Mouse (Mus musculus) forebrain, embryonic 16.5 days (tissue): ENCODE measurements around the gene Slc22a4. TPM values are rescaled to one million over a fixed set of nuclear protein-coding genes. Genes with fewer than 3 reads are reported as not detected.

ENCODE experiments used
- ATAC-seq: fragments of 200-750 bp; cut with Nextera tagmentation; 2 replicates; pipeline ENCODE4 v1.8.0; 2017; ENCODE audit warnings: mild to moderate bottlenecking, moderate library complexity
- H3K27ac ChIP-seq: fragments of 300-500 bp; sonication (generic); 2 replicates; pipeline ENCODE4 v1.5.1; 2014; ENCODE audit warnings: low read length, control low read depth
- H3K27me3 ChIP-seq: fragments of 300-500 bp; sonication (generic); replicated peaks from 2 replicates; pipeline ENCODE4 v1.6.1; 2014; ENCODE audit warnings: low read length; ENCODE audit not compliant: control insufficient read depth, insufficient read depth
- H3K36me3 ChIP-seq: fragments of 300-500 bp; sonication (generic); 2 replicates; pipeline ENCODE4 v1.6.1; 2014; ENCODE audit not compliant: control insufficient read depth, insufficient read depth
- H3K4me1 ChIP-seq: fragments of 300-500 bp; sonication (generic); replicated peaks from 2 replicates; pipeline ENCODE4 v1.6.1; 2014; ENCODE audit warnings: low read length; ENCODE audit not compliant: control insufficient read depth, insufficient read depth
- H3K4me2 ChIP-seq: fragments of 300-500 bp; sonication (generic); 2 replicates; pipeline ENCODE4 v1.6.1; 2014; ENCODE audit warnings: mild to moderate bottlenecking, low read length, control low read depth
- H3K4me3 ChIP-seq: fragments of 300-500 bp; sonication (generic); replicated peaks from 2 replicates; pipeline ENCODE4 v1.5.1; 2014; ENCODE audit warnings: mild to moderate bottlenecking, low read length, control low read depth
- H3K9ac ChIP-seq: fragments of 300-500 bp; sonication (generic); replicated peaks from 2 replicates; pipeline ENCODE4 v1.6.1; 2014; ENCODE audit warnings: low read depth, low read length, control low read depth
- H3K9me3 ChIP-seq: fragments of 300-500 bp; sonication (generic); 2 replicates; pipeline ENCODE4 v1.6.1; 2016; ENCODE audit warnings: low read length; ENCODE audit not compliant: control insufficient read depth
- WGBS: fragments of 180-500 bp; shearing (Covaris S2); extraction: QIAGEN DNeasy Blood & Tissue Kit; methylation state at CpG from one replicate; pipeline ENCODE4 v1.1.7; 2014; 5-methylcytosine and 5-hydroxymethylcytosine counted together
- polyA plus RNA-seq: library from polyadenylated mRNA; unstranded; fragments of >200 nt; fragmentation: Nextera tagmentation; extraction: Ambion mirVana; gene quantifications from 2 replicates; pipeline ENCODE4 v1.2.1, GENCODE M21; 2015

Slc22a4 gene
- polyA plus RNA-seq, 1 experiment from 2014 or later, result 2.2 TPM

- Histone ChIP-seq H3K4me3 (no peak overlapping the region), H3K27me3 (no peaks in the 10 kb centered on the region), H3K4me1 (peaks cover 44% of the 10 kb centered on the region), H3K27ac (peak overlapping the region; percentile 94), H3K36me3 (no peaks in the 10 kb centered on the region), H3K4me2 (no peak overlapping the region), H3K9me3 (no peaks in the 10 kb centered on the region), H3K9ac (peak overlapping the region; percentile 44)
- 3% methylated on average over 6 of the region's 6 CpGs for WGBS
- peak; percentile 83 for ATAC-seq
Observed at GRCm38 (mm10) chr11:54058643-54059042, 30.8 kb upstream of the Slc22a4 start.

DNA sequence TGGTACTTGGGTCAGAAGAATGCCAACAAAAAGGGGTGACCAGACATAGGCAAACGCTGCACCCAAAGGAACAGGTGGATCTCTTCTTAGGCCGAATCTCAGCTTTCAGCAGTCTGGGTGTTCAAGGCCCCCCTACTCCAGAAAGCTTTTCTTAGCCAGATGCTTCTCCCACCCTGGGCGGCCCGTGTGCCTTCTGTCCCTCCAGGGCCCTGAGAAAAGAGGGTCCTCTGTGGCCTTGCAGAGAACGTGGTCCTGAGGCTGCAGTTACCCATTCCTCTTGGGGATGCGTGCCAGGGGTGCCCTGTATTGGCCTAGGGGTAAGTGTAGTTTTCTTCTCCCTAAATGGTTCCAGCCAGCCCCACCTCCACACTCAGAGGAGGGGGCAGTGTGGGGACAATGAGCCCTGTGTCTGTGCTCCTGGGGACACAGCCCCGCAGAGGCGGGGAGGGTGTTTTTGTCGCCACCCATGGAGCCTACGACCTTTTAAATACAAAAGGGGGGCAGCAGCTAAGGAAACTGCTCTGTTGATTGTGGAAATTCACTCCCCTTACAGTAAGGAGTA, 30.2 kb upstream of the Slc22a4 start:
- H3K9me3 ChIP-seq, result no peaks in the 10 kb centered on the region
- H3K4me3 ChIP-seq, result no peak overlapping the region
- peak overlapping the region; percentile 44; the same call in 1 of the 2 replicates for H3K9ac ChIP-seq
- no peaks in the 10 kb centered on the region for H3K27me3 ChIP-seq
- H3K4me2 ChIP-seq, result no peak overlapping the region
- peaks cover 44% of the 10 kb centered on the region for H3K4me1 ChIP-seq
- peak overlapping the region; percentile 94 for H3K27ac ChIP-seq
- peak; percentile 68 for ATAC-seq
- no peaks in the 10 kb centered on the region for H3K36me3 ChIP-seq
- WGBS, result 19% methylated on average over 10 of the region's 10 CpGs

DNA sequence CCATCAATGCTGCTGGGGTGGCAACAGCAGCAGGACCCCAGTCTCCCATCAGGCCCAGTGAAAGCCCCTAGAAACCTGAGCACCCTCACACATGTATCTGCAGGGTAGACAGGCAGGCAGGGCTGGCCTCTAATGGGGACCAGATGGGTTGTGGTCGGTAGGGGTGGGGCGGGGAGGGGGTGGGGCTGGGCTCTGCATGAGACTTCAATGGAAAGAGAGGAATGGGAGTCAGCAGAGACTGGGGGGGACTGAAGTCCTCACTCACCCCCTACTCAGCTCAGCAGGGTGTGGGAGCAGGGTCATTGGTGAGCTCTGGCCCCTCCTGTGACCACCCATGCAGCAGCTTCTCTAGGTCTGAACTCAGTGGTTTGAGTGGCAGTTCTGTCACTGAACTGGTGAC, 29.5 kb upstream of the Slc22a4 start:
- ATAC-seq, result no peak
- Histone ChIP-seq H3K4me3 (no peak overlapping the region), H3K4me2 (no peak overlapping the region), H3K9me3 (no peaks in the 10 kb centered on the region), H3K36me3 (no peaks in the 10 kb centered on the region), H3K27me3 (no peaks in the 10 kb centered on the region), H3K9ac (no peak overlapping the region), H3K27ac (peak overlapping the region; percentile 94), H3K4me1 (peaks cover 38% of the 10 kb centered on the region)
- 42% methylated on average over 2 of the region's 2 CpGs for WGBS

DNA sequence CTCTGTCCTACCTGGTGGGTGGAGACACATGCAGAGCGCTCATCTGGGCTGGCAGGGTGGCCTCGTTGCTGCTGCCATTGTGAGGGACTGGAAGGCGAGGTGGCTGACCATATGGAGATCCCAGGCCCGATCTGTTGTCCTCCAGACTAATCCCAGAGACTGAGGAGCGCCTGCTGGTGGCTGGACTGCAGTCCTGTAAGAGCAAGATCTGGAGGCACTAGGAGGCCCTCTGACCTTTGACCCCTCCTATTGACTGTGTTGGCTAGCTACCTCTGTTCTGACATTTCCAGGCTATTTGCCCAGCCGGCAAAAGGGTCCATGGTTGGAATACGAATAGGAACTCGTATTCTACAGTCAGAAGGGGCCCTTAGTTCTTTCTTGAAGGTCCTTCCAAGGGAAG, 28.2 kb upstream of the Slc22a4 start:
- Histone ChIP-seq H3K9me3 (no peaks in the 10 kb centered on the region), H3K9ac (no peak overlapping the region), H3K27me3 (no peaks in the 10 kb centered on the region), H3K27ac (no peak overlapping the region), H3K4me2 (no peak overlapping the region), H3K4me3 (no peak overlapping the region), H3K36me3 (no peaks in the 10 kb centered on the region), H3K4me1 (peaks cover 30% of the 10 kb centered on the region)
- WGBS, result 35% methylated on average over 8 of the region's 8 CpGs
- no peak for ATAC-seq

DNA sequence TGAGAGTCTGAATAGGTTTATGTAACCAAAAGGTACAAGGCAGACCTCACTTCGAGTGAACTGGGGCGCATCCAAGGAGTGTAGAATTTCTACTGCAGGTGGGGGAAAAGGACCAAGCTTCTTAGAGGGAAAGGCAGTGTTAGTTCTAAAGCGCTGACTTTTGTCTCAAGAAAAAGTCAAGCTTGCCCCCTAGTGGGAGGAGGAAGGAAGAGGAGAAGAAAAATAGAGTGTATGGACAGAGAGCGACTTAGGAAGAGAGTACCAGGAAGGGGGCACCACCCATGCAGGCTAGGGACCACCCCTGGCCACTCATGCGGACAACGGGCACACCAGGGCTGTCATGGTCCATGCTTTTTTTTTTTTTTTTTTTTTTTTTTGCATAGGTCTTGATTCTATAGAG, 26.4 kb upstream of the Slc22a4 start:
- no peaks in the 10 kb centered on the region for H3K9me3 ChIP-seq
- ATAC-seq, result no peak
- no peak overlapping the region for H3K27ac ChIP-seq
- H3K4me3 ChIP-seq, result no peak overlapping the region
- H3K36me3 ChIP-seq, result no peaks in the 10 kb centered on the region
- WGBS, result 37% methylated on average over 6 of the region's 6 CpGs
- H3K4me2 ChIP-seq, result no peak overlapping the region
- no peak overlapping the region for H3K9ac ChIP-seq
- no peaks in the 10 kb centered on the region for H3K27me3 ChIP-seq
- peaks cover 19% of the 10 kb centered on the region for H3K4me1 ChIP-seq

- Histone ChIP-seq H3K9ac (no peak overlapping the region), H3K36me3 (no peaks in the 10 kb centered on the region), H3K27me3 (no peaks in the 10 kb centered on the region), H3K4me2 (no peak overlapping the region), H3K4me3 (no peak overlapping the region), H3K4me1 (peaks cover 7% of the 10 kb centered on the region), H3K27ac (no peak overlapping the region), H3K9me3 (no peaks in the 10 kb centered on the region)
- ATAC-seq, result no peak
- 92% methylated on average over 7 of the region's 7 CpGs for WGBS
Observed at GRCm38 (mm10) chr11:54053090-54053489, 25.2 kb upstream of the Slc22a4 start.

GRCm38 (mm10) chr11:54052128-54052527, 24.2 kb upstream of the Slc22a4 start:
- Histone ChIP-seq H3K9me3 (no peaks in the 10 kb centered on the region), H3K36me3 (no peaks in the 10 kb centered on the region), H3K4me3 (no peak overlapping the region), H3K27me3 (no peaks in the 10 kb centered on the region), H3K27ac (no peak overlapping the region), H3K4me1 (no peaks in the 10 kb centered on the region), H3K9ac (no peak overlapping the region), H3K4me2 (no peak overlapping the region)
- ATAC-seq, result no peak
- WGBS, result 95% methylated on average over 5 of the region's 5 CpGs

- Histone ChIP-seq H3K27ac (no peak overlapping the region), H3K27me3 (no peaks in the 10 kb centered on the region), H3K4me3 (no peak overlapping the region), H3K9ac (no peak overlapping the region), H3K4me2 (no peak overlapping the region), H3K4me1 (no peaks in the 10 kb centered on the region), H3K9me3 (no peaks in the 10 kb centered on the region), H3K36me3 (no peaks in the 10 kb centered on the region)
- WGBS, result 85% methylated on average over 7 of the region's 7 CpGs
- ATAC-seq, result no peak
Observed at GRCm38 (mm10) chr11:54051161-54051560, 23.3 kb upstream of the Slc22a4 start.

DNA sequence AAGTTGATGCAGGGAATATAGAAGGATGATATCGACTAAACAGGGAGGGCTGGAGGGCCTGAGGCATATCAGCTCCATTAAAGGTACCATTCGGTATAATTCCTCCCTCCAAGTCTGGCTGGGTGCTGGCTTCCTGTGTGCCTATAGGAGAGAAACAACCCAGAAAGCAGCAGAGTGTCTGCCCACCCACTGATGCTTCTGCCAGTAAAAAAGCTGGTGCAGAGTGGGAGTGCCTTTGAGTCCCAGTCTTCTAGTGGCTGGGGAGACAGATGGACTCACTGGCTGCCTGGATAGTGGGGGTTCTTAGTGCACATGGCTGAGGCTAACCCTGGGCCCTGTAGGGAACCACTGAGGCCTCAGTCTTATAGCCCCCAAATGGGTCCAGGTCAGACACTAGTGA, 22.3 kb upstream of the Slc22a4 start:
- no peak for ATAC-seq
- Histone ChIP-seq H3K27me3 (no peaks in the 10 kb centered on the region), H3K4me3 (no peak overlapping the region), H3K27ac (no peak overlapping the region), H3K9me3 (no peaks in the 10 kb centered on the region), H3K9ac (no peak overlapping the region), H3K36me3 (no peaks in the 10 kb centered on the region), H3K4me1 (no peaks in the 10 kb centered on the region), H3K4me2 (no peak overlapping the region)
- 76% methylated on average over 2 of the region's 2 CpGs for WGBS

DNA sequence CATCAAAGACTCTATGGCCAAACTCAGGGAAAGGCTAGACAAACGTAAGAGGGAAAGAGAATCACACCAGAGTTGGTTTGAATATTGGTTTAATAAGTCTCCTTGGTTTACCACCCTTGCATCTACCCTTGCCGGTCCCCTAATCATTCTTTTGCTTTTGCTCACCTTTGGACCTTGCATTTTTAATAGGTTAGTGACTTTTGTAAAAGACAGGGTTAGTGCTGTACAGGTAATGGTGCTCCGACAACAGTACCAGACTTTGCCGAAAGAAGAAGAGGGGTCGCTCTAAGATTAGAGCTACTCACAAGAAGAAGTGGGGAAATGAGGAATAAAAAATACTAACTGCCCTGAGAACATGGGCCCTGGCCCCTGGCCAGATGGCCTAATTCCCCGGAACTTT, 12.8 kb upstream of the Slc22a4 start:
- Histone ChIP-seq H3K36me3 (no peaks in the 10 kb centered on the region), H3K27ac (no peak overlapping the region), H3K4me1 (no peaks in the 10 kb centered on the region), H3K9ac (no peak overlapping the region), H3K4me3 (no peak overlapping the region), H3K9me3 (no peaks in the 10 kb centered on the region), H3K27me3 (no peaks in the 10 kb centered on the region), H3K4me2 (no peak overlapping the region)
- 96% methylated on average over 6 of the region's 6 CpGs for WGBS
- no peak for ATAC-seq
